Mouse (Mus musculus) midbrain, embryonic 16.5 days (tissue): ENCODE data around the gene Pigw. TPM values are rescaled to one million over a fixed set of nuclear protein-coding genes. Genes with fewer than 3 reads are reported as not detected.

Experiments used
- ATAC-seq: fragments of 200-750 bp; cut with Nextera tagmentation; 2 replicates; pipeline ENCODE4 v1.8.0; 2017; ENCODE audit warnings: moderate TSS enrichment
- H3K27ac ChIP-seq: fragments of 300-500 bp; sonication (generic); 2 replicates; pipeline ENCODE4 v1.5.1; 2014; ENCODE audit warnings: mild to moderate bottlenecking, low read length, mixed read lengths
- H3K27me3 ChIP-seq: fragments of 300-500 bp; sonication (generic); 2 replicates; pipeline ENCODE4 v1.6.1; 2014; ENCODE audit warnings: low read depth, low read length, mixed read lengths; ENCODE audit not compliant: control insufficient read depth, insufficient read depth
- H3K36me3 ChIP-seq: fragments of 300-500 bp; sonication (generic); 2 replicates; pipeline ENCODE4 v1.6.1; 2014; ENCODE audit warnings: mild to moderate bottlenecking, low read length, moderate library complexity, mixed read lengths; ENCODE audit not compliant: control insufficient read depth, insufficient read depth
- H3K4me1 ChIP-seq: fragments of 300-500 bp; sonication (generic); 2 replicates; pipeline ENCODE4 v1.6.1; 2014; ENCODE audit warnings: mild to moderate bottlenecking, low read length, mixed read lengths; ENCODE audit not compliant: control insufficient read depth, insufficient read depth
- H3K4me2 ChIP-seq: fragments of 300-500 bp; sonication (generic); 2 replicates; pipeline ENCODE4 v1.6.1; 2014; ENCODE audit warnings: mild to moderate bottlenecking, low read length, mixed read lengths
- H3K4me3 ChIP-seq: fragments of 300-500 bp; sonication (generic); 2 replicates; pipeline ENCODE4 v1.5.1; 2014; ENCODE audit warnings: low read depth, mild to moderate bottlenecking, low read length, moderate library complexity, mixed read lengths
- H3K9ac ChIP-seq: fragments of 300-500 bp; sonication (generic); 2 replicates; pipeline ENCODE4 v1.6.1; 2014; ENCODE audit warnings: low read depth, low read length, mixed read lengths
- H3K9me3 ChIP-seq: fragments of 300-500 bp; sonication (generic); replicated peaks from 2 replicates; pipeline ENCODE4 v1.6.1; 2014; ENCODE audit warnings: mild to moderate bottlenecking, low read length, mixed read lengths; ENCODE audit not compliant: control insufficient read depth, poor library complexity, severe bottlenecking
- WGBS: fragments of 180-500 bp; shearing (Covaris S2); extraction: QIAGEN DNeasy Blood & Tissue Kit; methylation state at CpG from one replicate; pipeline ENCODE4 v1.1.7; 2014; 5-methylcytosine and 5-hydroxymethylcytosine counted together
- polyA plus RNA-seq: library from polyadenylated mRNA; unstranded; fragments of >200 nt; fragmentation: Nextera tagmentation; extraction: Ambion mirVana; gene quantifications from 2 replicates; pipeline ENCODE4 v1.2.1, GENCODE M21; 2015

The Pigw gene
- polyA plus RNA-seq, 1 experiment from 2014 or later, result 2.4 TPM

- 91% methylated on average over 4 of the region's 4 CpGs for WGBS
- H3K4me2 ChIP-seq, result no peak overlapping the region
- no peak overlapping the region for H3K4me3 ChIP-seq
- H3K27ac ChIP-seq, result no peak overlapping the region
- H3K36me3 ChIP-seq, result peaks cover 46% of the 10 kb centered on the region
- H3K27me3 ChIP-seq, result no peaks in the 10 kb centered on the region
- H3K9ac ChIP-seq, result no peak overlapping the region
- H3K4me1 ChIP-seq, result peaks cover 11% of the 10 kb centered on the region
- ATAC-seq, result no peak
- H3K9me3 ChIP-seq, result no peaks in the 10 kb centered on the region
These were observed 30.3 kb upstream of the Pigw start for GRCm38 (mm10) chr11:84910411-84910810.

- Histone ChIP-seq H3K36me3 (peaks cover 46% of the 10 kb centered on the region), H3K27me3 (no peaks in the 10 kb centered on the region), H3K4me1 (no peaks in the 10 kb centered on the region), H3K4me3 (no peak overlapping the region), H3K9me3 (no peaks in the 10 kb centered on the region), H3K9ac (no peak overlapping the region), H3K4me2 (no peak overlapping the region), H3K27ac (no peak overlapping the region)
- no peak for ATAC-seq
- WGBS, result 95% methylated on average over 6 of the region's 6 CpGs
These were observed 28.4 kb upstream of the Pigw start for GRCm38 (mm10) chr11:84908480-84908879.

- H3K4me1 ChIP-seq, result no peaks in the 10 kb centered on the region
- no peak overlapping the region for H3K9ac ChIP-seq
- H3K4me3 ChIP-seq, result no peak overlapping the region
- H3K27me3 ChIP-seq, result no peaks in the 10 kb centered on the region
- H3K36me3 ChIP-seq, result peaks cover 57% of the 10 kb centered on the region
- no peak overlapping the region for H3K4me2 ChIP-seq
- whole genome bisulfite sequencing, result 84% methylated on average over 3 of the region's 3 CpGs
- H3K27ac ChIP-seq, result no peak overlapping the region
- ATAC-seq, result no peak
- no peaks in the 10 kb centered on the region for H3K9me3 ChIP-seq
These were observed 27.0 kb upstream of the Pigw start for GRCm38 (mm10) chr11:84907081-84907480.

GRCm38 (mm10) chr11:84904597-84905144 is 24.6 kb upstream of the Pigw start:
- Histone ChIP-seq H3K4me1 (no peaks in the 10 kb centered on the region), H3K9ac (no peak overlapping the region), H3K36me3 (peaks cover 56% of the 10 kb centered on the region), H3K4me3 (no peak overlapping the region), H3K9me3 (no peaks in the 10 kb centered on the region), H3K27me3 (no peaks in the 10 kb centered on the region), H3K4me2 (no peak overlapping the region), H3K27ac (no peak overlapping the region)
- 91% methylated on average over 9 of the region's 9 CpGs for WGBS
- no peak for ATAC-seq

GRCm38 (mm10) chr11:84893113-84893512 is 13.0 kb upstream of the Pigw start:
- H3K9ac ChIP-seq, result no peak overlapping the region
- no peak overlapping the region for H3K4me2 ChIP-seq
- no peak overlapping the region for H3K4me3 ChIP-seq
- H3K27me3 ChIP-seq, result no peaks in the 10 kb centered on the region
- ATAC-seq, result no peak
- H3K36me3 ChIP-seq, result peaks cover 33% of the 10 kb centered on the region
- H3K4me1 ChIP-seq, result no peaks in the 10 kb centered on the region
- 93% methylated on average over 15 of the region's 15 CpGs for WGBS
- H3K9me3 ChIP-seq, result no peaks in the 10 kb centered on the region
- no peak overlapping the region for H3K27ac ChIP-seq

- no peak overlapping the region for H3K4me3 ChIP-seq
- no peak overlapping the region for H3K9ac ChIP-seq
- no peak for ATAC-seq
- H3K4me2 ChIP-seq, result no peak overlapping the region
- H3K4me1 ChIP-seq, result no peaks in the 10 kb centered on the region
- WGBS, result 95% methylated on average over 7 of the region's 7 CpGs
- no peaks in the 10 kb centered on the region for H3K9me3 ChIP-seq
- H3K36me3 ChIP-seq, result peaks cover 28% of the 10 kb centered on the region
- H3K27ac ChIP-seq, result no peak overlapping the region
- no peaks in the 10 kb centered on the region for H3K27me3 ChIP-seq
These were observed 11.6 kb upstream of the Pigw start for GRCm38 (mm10) chr11:84891705-84892104.

- no peak overlapping the region for H3K9ac ChIP-seq
- H3K27me3 ChIP-seq, result no peaks in the 10 kb centered on the region
- H3K9me3 ChIP-seq, result no peaks in the 10 kb centered on the region
- 95% methylated on average over 2 of the region's 2 CpGs for WGBS
- no peaks in the 10 kb centered on the region for H3K4me1 ChIP-seq
- no peak overlapping the region for H3K27ac ChIP-seq
- ATAC-seq, result no peak
- H3K4me2 ChIP-seq, result no peak overlapping the region
- H3K4me3 ChIP-seq, result no peak overlapping the region
- peaks cover 26% of the 10 kb centered on the region for H3K36me3 ChIP-seq
These were observed 9.4 kb upstream of the Pigw start for GRCm38 (mm10) chr11:84889492-84889891.

GRCm38 (mm10) chr11:84888025-84888424 is 7.9 kb upstream of the Pigw start:
- peaks cover 24% of the 10 kb centered on the region for H3K36me3 ChIP-seq
- no peaks in the 10 kb centered on the region for H3K27me3 ChIP-seq
- WGBS, result 97% methylated on average over 8 of the region's 8 CpGs
- H3K4me2 ChIP-seq, result no peak overlapping the region
- no peaks in the 10 kb centered on the region for H3K4me1 ChIP-seq
- ATAC-seq, result no peak
- no peaks in the 10 kb centered on the region for H3K9me3 ChIP-seq
- no peak overlapping the region for H3K4me3 ChIP-seq
- no peak overlapping the region for H3K9ac ChIP-seq
- H3K27ac ChIP-seq, result no peak overlapping the region

GRCm38 (mm10) chr11:84886767-84887511 is 6.9 kb upstream of the Pigw start:
- Histone ChIP-seq H3K36me3 (peaks cover 15% of the 10 kb centered on the region), H3K4me3 (no peak overlapping the region), H3K27ac (no peak overlapping the region), H3K27me3 (no peaks in the 10 kb centered on the region), H3K4me2 (no peak overlapping the region), H3K4me1 (no peaks in the 10 kb centered on the region), H3K9ac (no peak overlapping the region), H3K9me3 (no peaks in the 10 kb centered on the region)
- ATAC-seq, result no peak
- 91% methylated on average over 11 of the region's 11 CpGs for WGBS
